Comparison of ENCODE assay signal across 29 mouse cellular contexts in genomic region chr14:50363561-50363960, GRCm38 (mm10). TPM values are rescaled to one million over a fixed set of nuclear protein-coding genes. Genes with fewer than 3 reads are reported as not detected.
A peak's percentile ranks its signal among the peaks of the same experiment; 100 is the strongest.
DNase-seq lines count a peak whose midpoint lies in the region; ATAC-seq and TF ChIP-seq lines count a peak whose summit lies in the region.
"Had no signal": no experiment of that assay in that cellular context is flagged by ENCODE, and none has a peak within 500 bp of the region (broad histone marks: within the 10 kb centered on the region; RNA-seq: fewer than 3 reads in every experiment).

No protein-coding gene starts in this region.

- peak; percentile 36; the same call in 1 of the 2 replicates for TF ChIP-seq EP300 in liver, postnatal 0 days (IDR thresholded peaks at IDR 0.05; ENCODE audit: low read depth)

- no peak overlapping the region for H3K9ac ChIP-seq in liver, postnatal 0 days (replicated peaks)
- no peak overlapping the region for H3K9ac ChIP-seq in midbrain, embryonic 16.5 days (ENCODE audit: low read depth, low read length)
- H3K9ac ChIP-seq: embryonic facial prominence, embryonic 13.5 days; embryonic facial prominence, embryonic 15.5 days; forebrain, embryonic 12.5 days had no signal

- no peaks in the 10 kb centered on the region for H3K27me3 ChIP-seq in liver, postnatal 0 days (ENCODE audit: insufficient read depth, low read length)
- no peaks in the 10 kb centered on the region for H3K27me3 ChIP-seq in midbrain, embryonic 16.5 days (ENCODE audit: control insufficient read depth, insufficient read depth, low read depth, low read length)
- H3K27me3 ChIP-seq: embryonic facial prominence, embryonic 13.5 days; embryonic facial prominence, embryonic 15.5 days; forebrain, embryonic 12.5 days had no signal

- no peak for DNase-seq in liver, postnatal 0 days
- no peak for DNase-seq in liver
- DNase-seq in frontal cortex, postnatal 36 days (ENCODE audit: low spot score in 2 of 2): no peak
- DNase-seq: adrenal gland, adult 2 months; adrenal gland, postnatal 10 days; adrenal gland, postnatal 25 days; cerebellum, adult 11 months; cerebellum, adult 18-20 months; cerebellum, adult 8-10 months; cerebellum, adult 9-11 months; cerebellum, postnatal 14 days; cerebellum, postnatal 36 days; embryo, embryonic 11 days had no signal

- H3K36me3 ChIP-seq in liver, postnatal 0 days (replicated peaks; ENCODE audit: insufficient read depth, low read length): no peaks in the 10 kb centered on the region
- H3K36me3 ChIP-seq in midbrain, embryonic 16.5 days (ENCODE audit: control insufficient read depth, insufficient read depth, low read length): no peaks in the 10 kb centered on the region
- H3K36me3 ChIP-seq: embryonic facial prominence, embryonic 13.5 days; embryonic facial prominence, embryonic 15.5 days; forebrain, embryonic 10.5 days; forebrain, embryonic 12.5 days had no signal

- H3K4me1 ChIP-seq in liver, postnatal 0 days (ENCODE audit: insufficient read depth): no peaks in the 10 kb centered on the region
- H3K4me1 ChIP-seq in midbrain, embryonic 16.5 days (ENCODE audit: control insufficient read depth, insufficient read depth, low read length): no peaks in the 10 kb centered on the region
- H3K4me1 ChIP-seq: embryonic facial prominence, embryonic 13.5 days; embryonic facial prominence, embryonic 15.5 days; forebrain, embryonic 10.5 days; forebrain, embryonic 12.5 days had no signal

- ATAC-seq in liver, postnatal 0 days: 0 out of 2 replicates have a peak, but pooled peaks have one; percentile 21
- ATAC-seq in megakaryocyte, adult 5-6 weeks (ENCODE audit: poor library complexity, severe bottlenecking): peak; percentile 77
- ATAC-seq in midbrain, embryonic 16.5 days: no peak
- ATAC-seq: forebrain, embryonic 14.5 days; forebrain, embryonic 16.5 days had no signal

- H3K9me3 ChIP-seq in liver, postnatal 0 days (ENCODE audit: low read length): no peaks in the 10 kb centered on the region
- no peaks in the 10 kb centered on the region for H3K9me3 ChIP-seq in midbrain, embryonic 16.5 days (replicated peaks; ENCODE audit: control insufficient read depth, low read length, poor library complexity, severe bottlenecking)
- H3K9me3 ChIP-seq: embryonic facial prominence, embryonic 15.5 days; forebrain, embryonic 10.5 days; forebrain, embryonic 12.5 days had no signal

- no peak for TF ChIP-seq CTCF in liver, postnatal 0 days (IDR thresholded peaks at IDR 0.05; ENCODE audit: low read depth)

- H3K4me2 ChIP-seq in liver, postnatal 0 days (ENCODE audit: low read depth, low read length): no peak overlapping the region
- no peak overlapping the region for H3K4me2 ChIP-seq in midbrain, embryonic 16.5 days (ENCODE audit: low read length)
- H3K4me2 ChIP-seq: embryonic facial prominence, embryonic 13.5 days; embryonic facial prominence, embryonic 15.5 days; forebrain, embryonic 12.5 days had no signal

- WGBS in liver, postnatal 0 days (ENCODE audit: insufficient replicate concordance): 48% methylated on average over 2 of the region's 2 CpGs
- 86% methylated on average over 2 of the region's 2 CpGs for WGBS in midbrain, embryonic 16.5 days

- no peak overlapping the region for H3K4me3 ChIP-seq in liver, postnatal 0 days (ENCODE audit: low read depth, low read length)
- no peak overlapping the region for H3K4me3 ChIP-seq in midbrain, embryonic 16.5 days (ENCODE audit: low read depth, low read length)
- H3K4me3 ChIP-seq: embryonic facial prominence, embryonic 13.5 days; embryonic facial prominence, embryonic 15.5 days; erythroblast, embryonic 14.5 days; forebrain, embryonic 10.5 days; forebrain, embryonic 12.5 days had no signal

- H3K27ac ChIP-seq in liver, postnatal 0 days (ENCODE audit: low read depth): no peak overlapping the region
- H3K27ac ChIP-seq in midbrain, embryonic 16.5 days (ENCODE audit: low read length): no peak overlapping the region
- H3K27ac ChIP-seq: embryonic facial prominence, embryonic 13.5 days; embryonic facial prominence, embryonic 15.5 days; forebrain, embryonic 10.5 days; forebrain, embryonic 12.5 days had no signal

RNA-seq across cellular contexts. Expression of gene Tlr11, which starts 5.8 kb away (rescaled TPM):
- 0.20 and 0.27 TPM in 2 replicates for polyA plus RNA-seq in liver, postnatal 0 days (2015; fragmentation: Nextera tagmentation; extraction: Ambion mirVana)
- 0.45 and 1.3 TPM in 2 replicates for total RNA-seq in megakaryocyte, adult 5-6 weeks (2015)
- 1.2 and 1.4 TPM in 2 replicates for total RNA-seq in megakaryocyte, adult 5-6 weeks (2017)
- not detected in 2 replicates for polyA plus RNA-seq in midbrain, embryonic 16.5 days (2015; fragmentation: Nextera tagmentation; extraction: Ambion mirVana)
- total RNA-seq: adrenal gland, postnatal 25 days; common myeloid progenitor, adult 5-6 weeks; ES-E14; MEL had no signal
- polyA plus RNA-seq: brain, embryonic 14.5 days; C2C12; embryonic facial prominence, embryonic 11.5 days; embryonic facial prominence, embryonic 15.5 days; erythroblast, embryonic 14.5 days; forebrain, embryonic 10.5 days; forebrain, embryonic 12.5 days; forebrain, embryonic 14.5 days; forebrain, embryonic 16.5 days had no signal

RNA-seq across cellular contexts. Expression of gene Olfr735, which starts 14.9 kb away (rescaled TPM):
- 0.04 TPM in 1 of 2 replicates, not detected in the other for polyA plus RNA-seq in liver, postnatal 0 days (2015; fragmentation: Nextera tagmentation; extraction: Ambion mirVana)
- total RNA-seq in megakaryocyte, adult 5-6 weeks (2015): not detected in 2 replicates
- not detected in 2 replicates for total RNA-seq in megakaryocyte, adult 5-6 weeks (2017)
- not detected in 2 replicates for polyA plus RNA-seq in midbrain, embryonic 16.5 days (2015; fragmentation: Nextera tagmentation; extraction: Ambion mirVana)
- total RNA-seq: adrenal gland, postnatal 10 days; adrenal gland, postnatal 25 days; adrenal gland, postnatal 4 days; common myeloid progenitor, adult 5-6 weeks; ES-E14; MEL had no signal
- polyA plus RNA-seq: adrenal gland, adult 2 months; brain, embryonic 14.5 days; C2C12; embryonic facial prominence, embryonic 11.5 days; embryonic facial prominence, embryonic 13.5 days; embryonic facial prominence, embryonic 15.5 days; erythroblast, embryonic 14.5 days; forebrain, embryonic 10.5 days; forebrain, embryonic 12.5 days; forebrain, embryonic 14.5 days; forebrain, embryonic 16.5 days had no signal

RNA-seq across cellular contexts. Expression of gene Olfr736, which starts 17.4 kb away (rescaled TPM):
- not detected in 2 replicates for polyA plus RNA-seq in liver, postnatal 0 days (2015; fragmentation: Nextera tagmentation; extraction: Ambion mirVana)
- total RNA-seq in megakaryocyte, adult 5-6 weeks (2015): not detected in 2 replicates
- not detected in 2 replicates for total RNA-seq in megakaryocyte, adult 5-6 weeks (2017)
- not detected in 2 replicates for polyA plus RNA-seq in midbrain, embryonic 16.5 days (2015; fragmentation: Nextera tagmentation; extraction: Ambion mirVana)
- total RNA-seq: adrenal gland, adult 2 months; adrenal gland, postnatal 10 days; adrenal gland, postnatal 25 days; adrenal gland, postnatal 4 days; common myeloid progenitor, adult 5-6 weeks; ES-E14; MEL had no signal
- polyA plus RNA-seq: adrenal gland, adult 2 months; brain, embryonic 14.5 days; C2C12; embryonic facial prominence, embryonic 11.5 days; forebrain, embryonic 10.5 days; forebrain, embryonic 12.5 days; forebrain, embryonic 14.5 days; forebrain, embryonic 16.5 days had no signal

RNA-seq across cellular contexts. Expression of gene Olfr734, which starts 37.0 kb away (rescaled TPM):
- polyA plus RNA-seq in liver, postnatal 0 days (2015; fragmentation: Nextera tagmentation; extraction: Ambion mirVana): not detected in 2 replicates
- not detected in 2 replicates for total RNA-seq in megakaryocyte, adult 5-6 weeks (2015)
- not detected in 2 replicates for total RNA-seq in megakaryocyte, adult 5-6 weeks (2017)
- not detected in 2 replicates for polyA plus RNA-seq in midbrain, embryonic 16.5 days (2015; fragmentation: Nextera tagmentation; extraction: Ambion mirVana)
- total RNA-seq: adrenal gland, adult 2 months; adrenal gland, postnatal 10 days; adrenal gland, postnatal 4 days; common myeloid progenitor, adult 5-6 weeks; ES-E14; MEL had no signal
- polyA plus RNA-seq: adrenal gland, adult 2 months; brain, embryonic 14.5 days; C2C12; embryonic facial prominence, embryonic 11.5 days; embryonic facial prominence, embryonic 13.5 days; embryonic facial prominence, embryonic 15.5 days; erythroblast, embryonic 14.5 days; forebrain, embryonic 10.5 days; forebrain, embryonic 12.5 days; forebrain, embryonic 14.5 days; forebrain, embryonic 16.5 days had no signal

RNA-seq across cellular contexts. Expression of gene Olfr738, which starts 43.8 kb away (rescaled TPM):
- not detected in 2 replicates for polyA plus RNA-seq in liver, postnatal 0 days (2015; fragmentation: Nextera tagmentation; extraction: Ambion mirVana)
- not detected in 2 replicates for total RNA-seq in megakaryocyte, adult 5-6 weeks (2015)
- total RNA-seq in megakaryocyte, adult 5-6 weeks (2017): not detected in 2 replicates
- polyA plus RNA-seq in midbrain, embryonic 16.5 days (2015; fragmentation: Nextera tagmentation; extraction: Ambion mirVana): not detected in 2 replicates
- total RNA-seq: adrenal gland, adult 2 months; adrenal gland, postnatal 10 days; adrenal gland, postnatal 25 days; adrenal gland, postnatal 4 days; common myeloid progenitor, adult 5-6 weeks; ES-E14; MEL had no signal
- polyA plus RNA-seq: adrenal gland, adult 2 months; brain, embryonic 14.5 days; C2C12; embryonic facial prominence, embryonic 11.5 days; embryonic facial prominence, embryonic 13.5 days; forebrain, embryonic 10.5 days; forebrain, embryonic 12.5 days; forebrain, embryonic 14.5 days; forebrain, embryonic 16.5 days had no signal
